Mouse (Mus musculus) heart, adult 2 months (tissue): ENCODE data around the gene Pla2g2e.

Experiments
- CTCF ChIP-seq: fragments of 200-600 bp; IDR thresholded peaks from 2 replicates; pipeline ENCODE4 v1.8.1; 2022; ENCODE audit warnings: antibody characterized with exemption, mild to moderate bottlenecking, moderate library complexity
- EP300 ChIP-seq: fragments of 200-500 bp; IDR thresholded peaks from 2 replicates; pipeline ENCODE4 v1.6.1; 2011; ENCODE audit warnings: low read depth, low read length, control low read depth; ENCODE audit not compliant: insufficient read depth
- POLR2A ChIP-seq: fragments of 200-500 bp; IDR thresholded peaks from 2 replicates; pipeline ENCODE4 v1.6.1; 2011; ENCODE audit warnings: mild to moderate bottlenecking, low read depth, low read length, control low read depth; ENCODE audit not compliant: insufficient read depth

DNA sequence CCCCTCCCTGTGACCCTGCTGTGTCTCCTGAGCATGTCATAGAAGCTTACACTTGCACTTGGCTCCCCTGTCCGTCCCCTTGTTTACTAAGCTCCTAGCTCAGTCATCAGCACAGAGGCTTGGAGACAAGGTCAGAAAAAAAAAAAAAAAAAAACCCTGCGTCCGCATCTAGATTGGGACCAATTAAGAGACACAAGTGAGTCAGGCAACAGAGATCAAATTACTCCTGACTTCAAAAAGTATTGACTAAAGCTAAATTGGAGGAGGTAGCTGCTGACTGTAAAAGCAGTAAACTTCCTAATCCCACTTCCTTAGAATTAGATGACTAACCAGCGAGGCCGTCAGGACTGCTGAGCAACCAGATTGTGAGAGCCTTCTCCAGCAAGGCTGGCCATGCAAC lies 12.7 kb upstream of the Pla2g2e start:
- TF ChIP-seq EP300 (no peak), CTCF (no peak), POLR2A (no peak)
